ENCODE assay signal across 12 mouse cellular contexts in the genomic region with DNA sequence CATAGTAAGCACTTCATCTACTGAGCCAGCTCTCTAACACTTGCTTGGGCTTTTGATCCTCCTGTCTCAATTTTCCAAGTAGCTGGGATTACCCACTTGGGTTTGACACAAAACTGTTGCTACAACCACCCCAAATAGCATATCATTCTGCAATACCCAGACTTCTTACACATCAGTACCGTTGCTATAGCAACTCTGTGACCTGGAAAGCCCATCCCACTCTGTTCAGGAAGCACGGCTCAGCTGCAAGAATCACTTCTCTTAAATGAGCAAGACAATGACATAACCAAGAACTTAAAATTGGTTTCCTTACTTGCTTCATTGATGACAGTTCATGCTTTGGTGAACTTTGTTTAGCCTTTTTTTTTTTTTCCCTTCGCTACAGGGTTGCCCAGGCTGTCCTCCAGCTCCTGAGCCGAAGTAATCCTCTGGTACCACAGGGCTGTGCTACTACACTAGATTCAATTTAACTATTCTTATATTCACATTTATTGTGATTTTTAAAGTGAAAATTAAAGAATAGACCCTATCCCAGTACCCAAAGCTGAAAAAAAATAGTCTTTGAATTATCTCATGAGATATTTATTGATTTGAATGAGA.
DNase-seq lines count a peak whose midpoint lies in the region; TF ChIP-seq lines count a peak whose summit lies in the region.
"Had no signal": no experiment of that assay in that cellular context is flagged by ENCODE, and none has a peak within 500 bp of the region (broad histone marks: within the 10 kb centered on the region; RNA-seq: fewer than 3 reads in every experiment).

No protein-coding gene starts in this region.

- TF ChIP-seq CTCF in brain, embryonic 14.5 days (IDR thresholded peaks at IDR 0.05; ENCODE audit: borderline replicate concordance, extremely low read depth, insufficient read depth, insufficient read length), result no peak

- intact Hi-C loops in left cerebral cortex, postnatal 25 days (cut with DNase I), result no loop called here

- TF ChIP-seq POLR2A in brain, embryonic 14.5 days (IDR thresholded peaks at IDR 0.05; ENCODE audit: borderline replicate concordance, extremely low read depth, insufficient read depth, insufficient read length, poor library complexity, severe bottlenecking), result no peak

- DNase-seq in left cerebral cortex, postnatal 25 days (ENCODE audit: low spot score in 2 of 2), result peak; percentile 13 to 65
- DNase-seq in left cerebral cortex, adult 18-20 months (ENCODE audit: low spot score in 2 of 2), result no peak
- peak; percentile 80 for DNase-seq in A20 (ENCODE audit: low read depth, low spot score)
- peak; percentile 39 for DNase-seq in brain, embryonic 14.5 days (ENCODE audit: low read depth)
- peak; percentile 51 to 66 for DNase-seq in monocyte, adult 2 months (ENCODE audit: low read depth in 1 of 2, low spot score in 2 of 2)
- no peak for DNase-seq in cerebellum, adult 9-11 months
- no peak for DNase-seq in urinary bladder, adult 2 months (ENCODE audit: low spot score)
- DNase-seq: cerebellum, adult 8-10 months; gastrocnemius, postnatal 36 days; kidney, postnatal 10 days; liver, embryonic 13.5 days; thymus, postnatal 36 days had no signal

Comparison
In these comparisons a context has a peak if more than half of its experiments do, and no peak if none do; other contexts are left out.
1. DNase-seq: peak in left cerebral cortex, postnatal 25 days (2 of 2), A20 (single experiment), brain, embryonic 14.5 days (single experiment) and monocyte, adult 2 months (2 of 2); none in left cerebral cortex, adult 18-20 months (0 of 2), cerebellum, adult 9-11 months (single experiment) and urinary bladder, adult 2 months (single experiment).